29 mouse cellular contexts compared by ENCODE assay signal in genomic region chr2:31309549-31309948, GRCm38 (mm10). TPM values are rescaled to one million over a fixed set of nuclear protein-coding genes. Genes with fewer than 3 reads are reported as not detected.
DNase-seq lines count a peak whose midpoint lies in the region; ATAC-seq and TF ChIP-seq lines count a peak whose summit lies in the region.
"Had no signal": no experiment of that assay in that cellular context is flagged by ENCODE, and none has a peak within 500 bp of the region (broad histone marks: within the 10 kb centered on the region; RNA-seq: fewer than 3 reads in every experiment).

No protein-coding gene starts in this region.

- H3K4me3 ChIP-seq in ES-E14 (ENCODE audit: insufficient read depth in 1 of 2, low read depth in 1 of 2, low read length in 2 of 2, poor library complexity in 1 of 2, severe bottlenecking in 1 of 2), result no peak overlapping the region; a peak in 2 of 4 replicates
- no peak overlapping the region for H3K4me3 ChIP-seq in midbrain, embryonic 10.5 days
- H3K4me3 ChIP-seq: liver, embryonic 12.5 days; midbrain, embryonic 12.5 days; myocyte; neural tube, embryonic 13.5 days had no signal

- 75% methylated on average over 15 of the region's 15 CpGs for WGBS in midbrain, embryonic 10.5 days

- no peaks in the 10 kb centered on the region for H3K36me3 ChIP-seq in ES-E14 (ENCODE audit: control insufficient read depth, insufficient read depth, low read length, poor library complexity, severe bottlenecking)
- no peaks in the 10 kb centered on the region for H3K36me3 ChIP-seq in midbrain, embryonic 10.5 days
- H3K36me3 ChIP-seq: liver, embryonic 12.5 days; midbrain, embryonic 12.5 days; neural tube, embryonic 13.5 days had no signal

- DNase-seq in kidney, postnatal 14 days, result peak; percentile 31
- DNase-seq in kidney, adult 9 months, result no peak
- no peak for DNase-seq in ES-E14 (ENCODE audit: low read depth, low spot score)
- DNase-seq in gastrocnemius, adult 18-20 months (ENCODE audit: low spot score), result peak; percentile 53
- peak; percentile 71 for DNase-seq in gastrocnemius, postnatal 25 days
- no peak for DNase-seq in midbrain, embryonic 10.5 days (ENCODE audit: low spot score)
- DNase-seq in neural tube, embryonic 10.5 days (ENCODE audit: extremely low spot score, low spot score), result no peak
- DNase-seq: adrenal gland, postnatal 25 days; B cell, adult 2 months; cerebellum, adult 2 months; cerebellum, postnatal 36 days; heart, postnatal 14 days; kidney, adult 8-10 months; layer of hippocampus, adult 9-11 months; liver, postnatal 0 days; lung, postnatal 36 days; right cerebral cortex, postnatal 4 days; thymus, adult 2 months; thymus, postnatal 36 days had no signal

- no peak for ATAC-seq in CD4-positive, CD25-positive, alpha-beta regulatory T cell, adult 4 months
- ATAC-seq: forebrain, embryonic 14.5 days; hindbrain, embryonic 16.5 days; liver, embryonic 12.5 days; liver, postnatal 0 days; Patski had no signal

- 0 out of 2 replicates have a peak overlapping the region, but pooled peaks have one; percentile 5 for H3K9ac ChIP-seq in ES-E14 (ENCODE audit: insufficient read depth, low read depth, low read length, poor library complexity, severe bottlenecking)
- H3K9ac ChIP-seq: liver, embryonic 12.5 days; liver, postnatal 0 days; midbrain, embryonic 12.5 days; neural tube, embryonic 13.5 days had no signal

- in situ Hi-C loops in ES-E14 (cut with MboI; ENCODE audit: low sequenced_read_pairs in 2 of 2, unreplicated experiment in 2 of 2), result no loop called here

- H3K27me3 ChIP-seq in midbrain, embryonic 10.5 days (ENCODE audit: low read depth, poor library complexity, severe bottlenecking), result peaks cover 52% of the 10 kb centered on the region

- H3K27ac ChIP-seq in ES-E14 (ENCODE audit: insufficient read depth, low read depth, low read length, poor library complexity, severe bottlenecking), result no peak overlapping the region
- H3K27ac ChIP-seq in midbrain, embryonic 10.5 days (replicated peaks), result no peak overlapping the region
- H3K27ac ChIP-seq: liver, embryonic 12.5 days; midbrain, embryonic 12.5 days; neural tube, embryonic 13.5 days had no signal

- peaks cover 0 to 22% of the 10 kb centered on the region in 2 experiments; a peak in 2 of 4 replicates for H3K4me1 ChIP-seq in ES-E14 (ENCODE audit: control insufficient read depth in 2 of 2, insufficient read depth in 2 of 2, low read length in 2 of 2, poor library complexity in 1 of 2)
- peaks cover 9% of the 10 kb centered on the region for H3K4me1 ChIP-seq in midbrain, embryonic 10.5 days
- H3K4me1 ChIP-seq: liver, embryonic 12.5 days had no signal

- H3K9me3 ChIP-seq in ES-E14 (ENCODE audit: control insufficient read depth, insufficient read depth, low read depth, low read length), result no peaks in the 10 kb centered on the region
- no peaks in the 10 kb centered on the region for H3K9me3 ChIP-seq in midbrain, embryonic 10.5 days (replicated peaks)
- H3K9me3 ChIP-seq: liver, embryonic 12.5 days; midbrain, embryonic 12.5 days; neural tube, embryonic 13.5 days had no signal

TF ChIP-seq in ES-E14, 5 proteins besides CTCF, POLR2A, EP300 and RAD21:
- TF ChIP-seq MAFK (IDR thresholded peaks at IDR 0.05; ENCODE audit: insufficient read depth, low read depth, low read length), result no peak
TF ChIP-seq in ES-E14: peak in this region for 0.

RNA-seq across cellular contexts. Expression of gene Hmcn2, which starts 4.7 kb away (rescaled TPM):
- 4.9 and 10.2 TPM in 2 replicates for total RNA-seq in ES-E14 (2012; rRNA removed)
- 10 to 100 TPM; 25.9 to 30.7 TPM for total RNA-seq in gastrocnemius, adult 18-20 months (2021)
- 10 to 100 TPM; 33.0 to 38.1 TPM for total RNA-seq in gastrocnemius, postnatal 25 days (2021)
- polyA plus RNA-seq in midbrain, embryonic 10.5 days (2016; fragmentation: Nextera tagmentation; extraction: Ambion mirVana), result 0.06 TPM in 1 of 2 replicates, not detected in the other
- under 1 TPM; 0.36 to 0.48 TPM for polyA plus RNA-seq in CD4-positive, CD25-positive, alpha-beta regulatory T cell, adult 4 months (2017; shearing (Covaris generic))
- total RNA-seq: MEL had no signal
- polyA plus RNA-seq: hindbrain, embryonic 11.5 days had no signal

Comparison
In these comparisons a context has a peak if more than half of its experiments do, and no peak if none do; other contexts are left out.
1. DNase-seq: peak in kidney, postnatal 14 days (single experiment), gastrocnemius, adult 18-20 months (single experiment) and gastrocnemius, postnatal 25 days (single experiment); none in kidney, adult 9 months (single experiment), ES-E14 (single experiment), midbrain, embryonic 10.5 days (single experiment) and neural tube, embryonic 10.5 days (single experiment).